Mouse (Mus musculus): ENCODE results near the gene Hipk3. TPM values are rescaled to one million over a fixed set of nuclear protein-coding genes. Genes with fewer than 3 reads are reported as not detected.

The Hipk3 gene
- 3.7 and 6.5 TPM in 2 replicates for polyA plus RNA-seq (2012; rRNA removed; ENCODE audit: low replicate concordance)

GRCm38 (mm10) chr2:104493951-104494800, at the start of gene Hipk3:
Gene Hipk3 (minus strand): TSS chr2:104494446.

GRCm38 (mm10) chr2:104410963-104411545, 83.2 kb downstream of the Hipk3 start, which contains the start of gene D430041D05Rik:
Gene D430041D05Rik (minus strand): TSS chr2:104411013.

Other genes starting within 250 kb of the Hipk3 start
- not detected in 2 replicates for gene D430041D05Rik, start 83.4 kb downstream of the Hipk3 start, polyA plus RNA-seq (2012; rRNA removed; ENCODE audit: low replicate concordance)
- gene Cstf3, start 96.1 kb upstream of the Hipk3 start, polyA plus RNA-seq (2012; rRNA removed; ENCODE audit: low replicate concordance): 2.2 and 2.6 TPM in 2 replicates
- gene Tcp11l1, start 217.7 kb upstream of the Hipk3 start, polyA plus RNA-seq (2012; rRNA removed; ENCODE audit: low replicate concordance): 0.30 and 1.1 TPM in 2 replicates
- not detected in 2 replicates for gene Pin1rt1, start 221.9 kb upstream of the Hipk3 start, polyA plus RNA-seq (2012; rRNA removed; ENCODE audit: low replicate concordance)
- 5.6 and 6.7 TPM in 2 replicates for gene Depdc7, start 248.4 kb upstream of the Hipk3 start, polyA plus RNA-seq (2012; rRNA removed; ENCODE audit: low replicate concordance)